Mouse (Mus musculus): Measurements from ENCODE around the gene Prex1.

- no peak for TF ChIP-seq CTCF (IDR thresholded peaks at IDR 0.05; ENCODE audit: extremely low read depth, insufficient read length, insufficient replicate concordance, low read depth, low read length)
- no peak for TF ChIP-seq POLR2A (IDR thresholded peaks at IDR 0.05; ENCODE audit: low read depth, low read length)
Observed at GRCm38 (mm10) chr2:166657451-166658011, 56.1 kb downstream of the Prex1 start.

Data from small intestine, adult 2 months (tissue).